Mouse (Mus musculus) hindbrain, postnatal 0 days (tissue): ENCODE data around the gene Scarb2. TPM values are rescaled to one million over a fixed set of nuclear protein-coding genes. Genes with fewer than 3 reads are reported as not detected.

Experiments used
- ATAC-seq: fragments of 200-750 bp; cut with Nextera tagmentation; 2 replicates; pipeline ENCODE4 v1.8.0; 2017; ENCODE audit warnings: mild to moderate bottlenecking, moderate TSS enrichment, moderate library complexity
- DNase-seq: peaks from one replicate; pipeline ENCODE4 v3.0.0-alpha.2; 2015; ENCODE audit warnings: low spot score
- H3K27ac ChIP-seq: fragments of 300-500 bp; sonication (generic); 2 replicates; pipeline ENCODE4 v1.5.1; 2014; ENCODE audit warnings: mild to moderate bottlenecking
- H3K27me3 ChIP-seq: fragments of 300-500 bp; sonication (generic); 2 replicates; pipeline ENCODE4 v1.6.1; 2014; ENCODE audit warnings: low read length, mixed read lengths; ENCODE audit not compliant: insufficient read depth
- H3K36me3 ChIP-seq: fragments of 300-500 bp; sonication (generic); 2 replicates; pipeline ENCODE4 v1.6.1; 2014; ENCODE audit warnings: low read length, mixed read lengths; ENCODE audit not compliant: insufficient read depth
- H3K4me1 ChIP-seq: fragments of 300-500 bp; sonication (generic); 2 replicates; pipeline ENCODE4 v1.6.1; 2014; ENCODE audit warnings: antibody characterized with exemption, low read length, mixed read lengths; ENCODE audit not compliant: insufficient read depth
- H3K4me2 ChIP-seq: fragments of 300-500 bp; sonication (generic); 2 replicates; pipeline ENCODE4 v1.6.1; 2014; ENCODE audit warnings: low read depth, mild to moderate bottlenecking, low read length, moderate library complexity, mixed read lengths
- H3K4me3 ChIP-seq: fragments of 300-500 bp; sonication (generic); 2 replicates; pipeline ENCODE4 v1.5.1; 2014; ENCODE audit warnings: low read length
- H3K9ac ChIP-seq: fragments of 300-500 bp; sonication (generic); replicated peaks from 2 replicates; pipeline ENCODE4 v1.6.1; 2014; ENCODE audit warnings: mild to moderate bottlenecking, low read length, moderate library complexity, mixed read lengths
- H3K9me3 ChIP-seq: fragments of 300-500 bp; sonication (generic); 2 replicates; pipeline ENCODE4 v1.6.1; 2016; ENCODE audit warnings: low read length, mixed read lengths
- CTCF ChIP-seq: IDR thresholded peaks from 2 replicates; pipeline ENCODE4 v1.5.1; 2016; ENCODE audit warnings: antibody characterized with exemption, control low read depth, low read depth
- WGBS: fragments of 180-500 bp; shearing (Covaris S2); extraction: QIAGEN DNeasy Blood & Tissue Kit; methylation state at CpG from one replicate; pipeline ENCODE4 v1.1.7; 2014; 5-methylcytosine and 5-hydroxymethylcytosine counted together
- polyA plus RNA-seq: library from polyadenylated mRNA; unstranded; fragments of >200 nt; fragmentation: Nextera tagmentation; extraction: Ambion mirVana; gene quantifications from 2 replicates; pipeline ENCODE4 v1.2.1, GENCODE M21; 2015
- total RNA-seq: library from RNA; depleted of rRNA; stranded (reverse); fragments of >200 nt; gene quantifications from 2 replicates; pipeline ENCODE4 v1.2.3, GENCODE M21; 2014

The Scarb2 gene
- total and polyA plus RNA-seq, 2 experiments from 2014 or later: 21.7 to 112 TPM

DNA sequence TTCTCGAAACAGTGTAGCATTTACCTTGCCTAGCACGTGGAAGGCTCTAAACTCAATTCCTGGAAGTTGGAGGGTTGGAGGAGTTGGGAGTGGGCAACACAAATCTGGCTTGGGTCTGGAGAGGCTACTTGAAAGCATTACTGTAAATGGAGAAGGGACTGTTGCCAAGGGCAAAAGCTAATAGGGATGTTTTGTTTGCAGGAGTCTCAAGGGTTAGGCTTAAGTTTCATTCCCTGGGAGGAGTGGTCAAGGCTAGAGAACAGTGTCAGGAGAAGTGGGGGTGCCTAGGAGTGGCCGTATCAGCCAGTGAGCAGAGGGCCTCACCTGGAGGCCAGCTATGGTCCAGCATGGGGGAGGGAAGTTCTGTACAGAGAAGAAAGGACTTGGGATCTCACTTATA lies 18.2 kb downstream of the Scarb2 start:
- Histone ChIP-seq H3K27ac (no peak overlapping the region), H3K9me3 (no peaks in the 10 kb centered on the region), H3K9ac (no peak overlapping the region), H3K4me1 (0 out of 2 replicates have a peak, but pooled peaks cover 4% of the 10 kb centered on the region), H3K4me2 (no peak overlapping the region), H3K4me3 (no peak overlapping the region), H3K27me3 (no peaks in the 10 kb centered on the region), H3K36me3 (no peaks in the 10 kb centered on the region)
- no peak for TF ChIP-seq CTCF
- no peak for DNase-seq
- WGBS: 79% methylated on average over 3 of the region's 3 CpGs
- no peak for ATAC-seq

- no peak for TF ChIP-seq CTCF
Observed at GRCm38 (mm10) chr5:92486758-92487157, 19.9 kb downstream of the Scarb2 start.

GRCm38 (mm10) chr5:92484880-92485279 lies 21.8 kb downstream of the Scarb2 start:
- no peak for TF ChIP-seq CTCF
- no peak for DNase-seq

More at GRCm38 (mm10) chr5:92486758-92487157, 19.9 kb downstream of the Scarb2 start:
- Histone ChIP-seq H3K27ac (no peak overlapping the region), H3K4me3 (no peak overlapping the region), H3K9me3 (no peaks in the 10 kb centered on the region), H3K4me1 (0 out of 2 replicates have a peak, but pooled peaks cover 4% of the 10 kb centered on the region), H3K36me3 (no peaks in the 10 kb centered on the region), H3K27me3 (no peaks in the 10 kb centered on the region), H3K4me2 (no peak overlapping the region), H3K9ac (no peak overlapping the region)
- DNase-seq: no peak
- 91% methylated on average over 3 of the region's 3 CpGs for WGBS
- ATAC-seq: no peak

DNA sequence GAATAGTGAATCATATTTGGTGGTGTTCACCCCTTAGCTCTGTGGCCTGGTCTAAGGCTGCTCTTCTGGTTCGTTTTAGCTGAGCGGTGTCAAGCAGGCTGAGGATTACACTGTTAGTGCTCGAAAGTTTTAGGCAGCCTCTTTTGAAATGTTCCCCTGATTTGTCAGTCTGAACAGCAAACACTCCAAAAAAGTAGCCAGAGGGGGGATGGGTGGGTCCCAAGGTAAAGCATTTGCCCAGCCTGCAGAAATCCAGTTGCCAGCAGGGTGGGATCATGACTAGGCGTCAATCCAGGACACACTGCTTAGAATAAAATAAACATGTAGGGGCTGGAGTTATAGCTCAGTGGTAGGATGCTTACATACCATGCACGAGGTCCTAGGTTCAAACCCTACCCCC lies 33.8 kb downstream of the Scarb2 start:
- DNase-seq (no peak), ATAC-seq (no peak)
- H3K27me3 ChIP-seq: no peaks in the 10 kb centered on the region
- 85% methylated on average over 5 of the region's 5 CpGs for WGBS
- TF ChIP-seq CTCF: no peak
- H3K4me3 ChIP-seq: no peak overlapping the region
- H3K9me3 ChIP-seq: no peaks in the 10 kb centered on the region
- H3K4me2 ChIP-seq: no peak overlapping the region
- no peak overlapping the region for H3K9ac ChIP-seq
- no peaks in the 10 kb centered on the region for H3K4me1 ChIP-seq
- peaks cover 3% of the 10 kb centered on the region; the same call in 1 of the 2 replicates for H3K36me3 ChIP-seq
- H3K27ac ChIP-seq: no peak overlapping the region

More at GRCm38 (mm10) chr5:92484880-92485279, 21.8 kb downstream of the Scarb2 start:
- Histone ChIP-seq H3K4me1 (0 out of 2 replicates have a peak, but pooled peaks cover 4% of the 10 kb centered on the region), H3K4me3 (no peak overlapping the region), H3K9ac (no peak overlapping the region), H3K27ac (no peak overlapping the region), H3K4me2 (no peak overlapping the region), H3K27me3 (no peaks in the 10 kb centered on the region), H3K9me3 (no peaks in the 10 kb centered on the region), H3K36me3 (no peaks in the 10 kb centered on the region)
- ATAC-seq: no peak
- WGBS: 69% methylated on average over 7 of the region's 7 CpGs

- H3K9me3 ChIP-seq: no peaks in the 10 kb centered on the region
- no peaks in the 10 kb centered on the region for H3K27me3 ChIP-seq
- H3K4me1 ChIP-seq: no peaks in the 10 kb centered on the region
- H3K9ac ChIP-seq: no peak overlapping the region
- DNase-seq (no peak), ATAC-seq (no peak; the same call in 1 of the 2 replicates)
- no peak overlapping the region for H3K4me3 ChIP-seq
- no peak overlapping the region for H3K4me2 ChIP-seq
- 95% methylated on average over 4 of the region's 4 CpGs for WGBS
- H3K27ac ChIP-seq: no peak overlapping the region
- no peak for TF ChIP-seq CTCF
- peaks cover 3% of the 10 kb centered on the region; the same call in 1 of the 2 replicates for H3K36me3 ChIP-seq
Observed at GRCm38 (mm10) chr5:92471531-92471930, 35.1 kb downstream of the Scarb2 start.

DNA sequence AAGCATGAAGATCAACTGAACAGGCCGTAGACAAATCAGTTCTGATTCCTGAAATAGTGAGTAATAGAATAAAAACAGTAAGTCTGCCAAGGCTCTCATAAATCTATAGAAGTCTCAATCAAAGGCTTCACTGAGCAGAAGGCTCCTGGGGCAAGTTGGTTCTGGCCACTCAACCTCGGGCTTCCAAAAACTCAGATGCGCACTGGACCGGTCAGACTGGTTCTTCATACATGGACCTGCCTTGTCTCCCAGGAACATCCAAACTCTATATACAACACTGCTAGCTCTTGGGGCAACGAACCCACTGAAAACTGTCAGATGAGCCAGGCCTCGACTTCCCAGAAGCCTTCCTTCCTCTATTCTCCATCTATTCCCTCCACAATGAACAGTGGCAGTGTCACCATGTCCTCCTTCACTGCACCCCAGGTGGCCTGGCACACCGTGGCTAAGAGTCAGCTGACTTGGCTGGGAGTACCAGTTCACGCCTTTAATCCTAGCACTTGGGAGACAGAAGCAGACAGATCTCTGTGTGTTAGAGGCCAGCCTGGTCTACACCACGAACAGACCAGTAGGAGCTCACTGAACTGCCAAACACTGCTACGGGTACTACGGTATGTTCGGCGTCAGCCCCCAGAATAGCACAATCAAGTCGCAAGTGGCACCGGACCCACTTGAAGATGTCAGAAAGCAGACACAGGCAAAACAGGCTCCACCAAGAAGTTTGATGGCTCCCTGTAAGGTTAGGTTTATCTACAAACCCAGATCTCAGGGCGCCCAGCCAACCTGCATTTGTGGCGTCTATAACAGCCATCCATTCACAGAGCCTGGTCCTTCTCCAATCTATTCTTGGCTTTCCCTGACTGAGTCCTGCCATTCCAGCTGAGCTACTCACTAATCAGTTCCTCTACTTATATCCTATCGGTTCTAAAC lies 37.2 kb downstream of the Scarb2 start:
- DNase-seq (no peak), ATAC-seq (no peak)
- Histone ChIP-seq H3K27ac (no peak overlapping the region), H3K4me2 (no peak overlapping the region), H3K4me3 (no peak overlapping the region), H3K36me3 (no peaks in the 10 kb centered on the region), H3K27me3 (no peaks in the 10 kb centered on the region), H3K4me1 (no peaks in the 10 kb centered on the region), H3K9me3 (no peaks in the 10 kb centered on the region), H3K9ac (no peak overlapping the region)
- WGBS: 91% methylated on average over 18 of the region's 18 CpGs
- no peak for TF ChIP-seq CTCF

DNA sequence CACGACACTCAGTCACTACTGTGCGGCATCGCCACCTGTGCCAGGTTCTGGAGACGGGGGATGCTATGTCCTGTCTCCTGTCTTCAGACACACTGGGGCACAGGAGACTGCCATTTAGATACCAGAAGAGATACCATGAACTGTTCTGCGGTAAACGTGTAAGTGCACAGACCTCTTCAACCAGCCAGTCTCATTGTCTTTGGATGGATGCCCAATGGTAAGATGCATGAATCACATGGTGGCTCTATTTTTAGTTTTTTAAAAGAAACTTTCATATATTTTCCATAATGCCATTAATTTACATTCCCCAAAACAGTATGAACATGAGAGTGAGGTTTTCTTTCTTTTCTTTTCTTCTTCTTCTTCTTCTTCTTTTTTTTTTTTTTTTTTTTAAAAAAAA lies 38.4 kb downstream of the Scarb2 start:
- no peak overlapping the region for H3K27ac ChIP-seq
- no peaks in the 10 kb centered on the region for H3K36me3 ChIP-seq
- TF ChIP-seq CTCF: no peak
- no peak for DNase-seq
- no peak overlapping the region for H3K4me3 ChIP-seq
- ATAC-seq: no peak
- no peaks in the 10 kb centered on the region for H3K4me1 ChIP-seq
- WGBS: 91% methylated on average over 6 of the region's 6 CpGs
- no peak overlapping the region for H3K9ac ChIP-seq
- no peak overlapping the region for H3K4me2 ChIP-seq
- no peaks in the 10 kb centered on the region for H3K9me3 ChIP-seq
- H3K27me3 ChIP-seq: no peaks in the 10 kb centered on the region
